Mouse (Mus musculus): Measurements from ENCODE around the gene Btbd6.
A peak's percentile ranks its signal among the peaks of the same experiment; 100 is the strongest.

The Btbd6 gene

DNA sequence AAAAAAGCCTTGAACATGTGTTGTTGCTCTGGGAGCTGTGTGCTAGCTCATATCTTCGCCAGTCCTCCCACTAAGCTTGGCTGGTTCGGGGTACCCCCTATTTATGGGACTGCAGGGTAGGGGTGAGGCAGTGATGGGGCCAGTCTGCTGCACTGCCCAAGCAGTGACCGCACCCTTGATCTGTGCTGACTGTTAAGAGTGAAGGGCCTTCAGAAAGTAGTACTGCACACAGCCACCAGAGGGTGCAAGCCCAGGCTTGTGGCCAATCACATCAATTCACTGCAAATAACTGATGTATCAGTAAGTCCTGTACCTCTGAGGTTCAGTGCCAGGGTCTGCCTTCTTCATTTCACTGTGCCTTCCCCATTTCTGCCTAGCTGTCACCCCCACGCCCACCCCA is 20.5 kb upstream of the Btbd6 start:
- peak; percentile 80 for DNase-seq (ENCODE audit: low spot score)

DNA sequence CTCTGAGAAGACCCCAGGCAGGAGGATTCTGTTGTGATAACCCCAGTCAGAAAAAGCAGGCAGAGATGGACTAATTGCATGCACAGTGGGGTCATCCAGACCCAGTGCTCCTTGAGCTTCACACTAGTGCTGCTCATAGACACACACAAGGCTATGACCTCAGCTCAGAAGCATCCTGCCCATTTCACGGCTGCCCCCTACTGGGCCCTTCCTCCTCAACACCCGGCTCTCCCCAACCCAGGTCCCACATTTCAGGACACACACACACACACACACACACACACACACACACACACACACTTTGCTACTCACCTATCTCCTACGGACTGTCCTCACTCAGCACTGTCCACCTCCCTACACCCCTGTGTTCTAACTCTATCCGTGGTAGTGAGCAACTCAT is 18.0 kb upstream of the Btbd6 start:
- DNase-seq (ENCODE audit: low spot score) = peak; percentile 58

DNA sequence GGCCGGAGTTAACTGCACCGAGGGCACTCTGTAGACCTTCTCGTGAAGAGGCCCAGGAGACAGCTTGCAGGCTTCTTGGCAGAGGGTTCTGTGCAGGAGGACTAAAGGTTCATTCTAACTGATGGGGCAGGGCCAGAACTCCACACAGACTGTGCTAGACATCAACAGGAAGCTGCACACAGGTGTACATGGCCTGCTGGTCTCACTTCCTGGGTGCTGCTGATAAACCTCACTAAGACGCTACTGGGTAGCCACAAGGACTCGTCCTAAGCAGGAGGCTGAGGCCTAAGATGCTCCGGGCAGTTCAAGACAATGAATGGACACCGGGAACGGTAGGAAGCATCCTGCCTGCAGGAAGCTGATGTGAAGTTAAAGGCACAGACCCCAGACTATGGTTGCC is 16.9 kb upstream of the Btbd6 start:
- no peak for DNase-seq (ENCODE audit: low spot score)

DNA sequence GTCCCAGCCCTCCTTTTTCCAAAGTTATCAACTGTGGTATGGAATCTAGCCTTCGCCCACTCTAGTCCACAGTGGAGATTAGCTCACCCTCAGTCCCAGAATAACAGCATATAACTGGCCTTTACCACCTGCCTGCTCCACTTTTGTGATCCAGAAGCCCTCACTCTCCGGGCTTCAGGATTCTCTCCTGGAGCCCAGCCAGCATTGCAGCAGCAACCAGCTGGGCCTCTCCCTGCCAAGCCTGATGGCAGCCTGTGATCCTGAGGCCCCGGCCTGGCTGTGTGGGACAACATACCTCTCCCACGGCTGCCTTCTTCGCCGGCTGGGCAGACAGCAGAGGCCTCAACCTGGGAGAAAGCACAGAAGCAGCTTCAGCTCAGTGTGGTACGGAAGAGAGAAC is 14.9 kb upstream of the Btbd6 start:
- DNase-seq (ENCODE audit: low spot score) = no peak

DNA sequence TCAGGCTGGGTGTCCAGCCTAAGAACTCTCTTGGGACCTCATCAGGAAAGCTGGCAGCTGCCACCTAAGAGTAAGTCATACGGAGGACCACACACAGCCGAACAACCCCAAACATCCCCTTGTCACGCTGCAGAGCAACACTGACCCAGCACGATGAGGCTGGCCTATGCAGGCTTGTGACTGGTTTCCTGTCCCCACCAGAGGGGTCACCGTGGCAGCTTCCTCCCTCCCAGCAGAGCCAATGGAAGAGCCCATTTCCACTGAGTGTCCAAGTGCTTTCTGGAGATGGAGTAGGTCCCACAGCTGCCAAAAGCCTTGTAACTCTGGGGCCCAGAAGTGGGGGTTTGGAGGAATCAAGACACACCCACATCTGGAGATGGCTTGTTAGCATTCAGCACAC is 14.4 kb upstream of the Btbd6 start:
- DNase-seq (ENCODE audit: low spot score) = no peak

DNA sequence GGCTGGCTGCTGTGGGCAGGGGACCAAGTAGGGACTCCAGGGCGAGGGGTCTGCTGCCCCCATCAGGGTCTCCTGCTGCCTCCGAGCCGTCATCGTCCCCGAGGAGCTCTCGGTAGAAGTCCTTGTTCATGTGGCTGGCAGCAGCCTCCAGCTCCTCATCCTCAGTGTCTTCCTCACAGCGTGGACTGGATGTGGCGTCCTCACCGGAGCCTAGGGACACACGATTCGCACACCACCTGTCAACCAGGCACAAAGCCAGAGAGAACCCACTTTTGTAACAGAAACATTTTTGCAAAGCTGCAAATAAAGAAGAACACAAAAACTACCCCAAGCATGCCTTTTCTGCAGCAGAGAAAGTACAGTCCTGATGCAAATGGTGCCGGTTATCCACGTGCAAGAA is 10.5 kb upstream of the Btbd6 start:
- no peak for DNase-seq (ENCODE audit: low spot score)

DNA sequence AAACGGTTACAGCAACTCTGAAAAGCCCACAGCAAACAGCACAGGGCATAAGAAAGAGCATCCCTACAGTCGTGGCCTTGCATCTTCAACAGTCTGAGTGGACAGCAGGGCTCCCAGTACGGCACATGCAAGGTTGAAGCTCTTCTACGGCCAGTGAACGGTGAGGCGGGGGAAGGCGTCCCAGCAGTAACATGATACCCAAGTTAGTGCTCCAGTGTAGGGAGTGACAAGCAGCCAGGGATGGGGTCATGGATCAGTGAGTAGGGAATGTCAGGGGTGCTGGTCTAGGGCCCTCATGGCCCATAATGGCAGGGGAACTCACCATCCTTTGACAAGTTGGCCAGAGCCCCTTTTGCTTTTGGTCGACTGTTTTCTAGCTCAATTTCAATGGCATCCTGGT is 7.3 kb upstream of the Btbd6 start:
- DNase-seq (ENCODE audit: low spot score) = no peak

DNA sequence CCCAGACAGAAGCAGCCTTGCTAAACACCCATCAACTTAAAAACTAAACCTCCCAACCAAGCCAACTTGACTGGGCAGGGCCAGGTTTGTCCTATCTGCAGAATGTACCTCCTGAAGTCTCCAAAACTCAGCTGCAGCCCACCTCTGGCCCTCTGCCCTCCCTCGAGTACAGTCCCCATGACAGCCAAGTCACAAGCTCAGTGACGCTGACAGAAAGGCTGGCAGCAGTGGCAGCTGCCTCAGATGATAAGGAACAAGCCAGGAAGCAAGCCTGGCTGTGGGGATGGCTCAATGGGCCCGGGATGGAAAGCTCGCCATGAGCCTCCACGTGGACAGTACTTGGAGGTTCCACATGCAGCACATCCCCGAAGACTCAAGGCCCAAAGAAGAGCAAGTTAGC is 6.7 kb upstream of the Btbd6 start:
- no peak for DNase-seq (ENCODE audit: low spot score)

DNA sequence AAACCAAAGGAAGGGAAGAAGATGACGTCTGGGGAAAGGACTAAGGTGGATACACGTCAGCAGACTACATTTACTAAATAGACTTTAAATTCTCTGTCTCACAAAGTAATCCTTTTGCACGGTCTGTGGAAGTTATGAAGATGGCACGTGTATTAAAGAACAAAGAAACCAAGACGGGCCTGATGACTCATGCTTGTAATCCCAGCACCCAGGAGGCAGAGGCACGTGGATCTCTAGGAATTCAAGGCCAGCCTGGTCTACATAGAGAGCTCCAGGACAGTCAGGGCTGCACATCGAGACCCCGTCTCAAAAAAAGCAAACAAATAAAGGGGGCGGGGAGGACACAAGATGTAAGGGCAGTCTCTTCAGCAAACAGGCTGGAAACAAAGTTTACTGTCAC is 1.5 kb upstream of the Btbd6 start:
- no peak for DNase-seq (ENCODE audit: low spot score)

DNA sequence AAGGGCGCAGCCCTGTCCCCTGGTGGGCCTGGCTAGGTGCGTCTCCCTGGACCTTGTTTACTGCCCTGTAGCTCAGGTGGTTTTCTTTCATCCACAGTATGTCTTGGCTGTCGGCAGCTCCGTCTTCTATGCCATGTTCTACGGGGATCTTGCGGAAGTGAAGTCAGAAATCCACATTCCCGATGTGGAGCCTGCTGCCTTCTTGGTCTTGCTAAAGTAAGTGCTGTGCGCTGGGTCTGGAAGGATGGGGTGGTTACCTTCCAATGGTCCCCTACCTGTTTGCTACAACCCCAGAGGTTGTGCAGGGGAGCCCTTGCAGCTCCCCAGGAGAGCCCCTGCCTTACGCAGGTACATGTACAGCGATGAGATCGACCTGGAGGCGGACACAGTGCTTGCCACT is 874 bp downstream of the Btbd6 start:
- no peak for DNase-seq (ENCODE audit: low spot score)

DNA sequence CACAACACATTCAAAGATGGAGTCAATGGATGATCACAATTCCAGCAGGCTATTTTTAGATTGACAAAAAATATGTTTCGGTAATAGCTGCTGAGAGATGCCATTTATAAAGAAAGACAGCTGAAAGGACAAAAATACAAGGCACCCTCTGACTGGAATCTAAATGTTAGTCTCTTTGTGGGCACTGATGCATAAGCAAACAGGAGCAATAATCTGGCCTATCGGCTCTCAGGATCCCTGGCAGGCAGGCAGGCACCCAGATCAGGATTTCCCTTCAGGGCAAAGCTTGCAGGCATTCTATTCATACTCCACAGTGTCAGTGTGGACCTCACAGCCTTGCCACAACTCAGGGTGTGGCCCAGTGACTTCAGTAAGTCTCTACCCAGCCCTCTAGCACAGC is 5.7 kb downstream of the Btbd6 start:
- DNase-seq (ENCODE audit: low spot score) = no peak

DNA sequence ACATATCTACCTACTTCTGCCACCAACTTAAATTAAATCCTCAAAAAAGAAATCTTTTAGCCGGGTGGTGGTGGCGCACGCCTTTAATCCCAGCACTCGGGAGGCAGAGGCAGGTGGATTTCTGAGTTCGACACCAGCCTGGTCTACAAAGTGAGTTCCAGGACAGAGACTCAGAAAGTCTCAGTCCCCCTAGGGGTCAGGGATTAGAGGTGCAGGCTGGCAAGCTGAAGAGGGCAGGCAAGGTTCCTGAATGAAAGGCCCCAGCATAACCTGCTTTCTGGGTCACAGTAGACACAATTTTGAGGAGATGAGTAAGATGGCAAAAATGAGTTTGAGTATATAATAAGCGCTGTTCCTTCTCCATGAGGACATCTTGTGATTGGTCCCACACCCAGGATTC is 9.1 kb downstream of the Btbd6 start:
- no peak for DNase-seq (ENCODE audit: low spot score)

DNA sequence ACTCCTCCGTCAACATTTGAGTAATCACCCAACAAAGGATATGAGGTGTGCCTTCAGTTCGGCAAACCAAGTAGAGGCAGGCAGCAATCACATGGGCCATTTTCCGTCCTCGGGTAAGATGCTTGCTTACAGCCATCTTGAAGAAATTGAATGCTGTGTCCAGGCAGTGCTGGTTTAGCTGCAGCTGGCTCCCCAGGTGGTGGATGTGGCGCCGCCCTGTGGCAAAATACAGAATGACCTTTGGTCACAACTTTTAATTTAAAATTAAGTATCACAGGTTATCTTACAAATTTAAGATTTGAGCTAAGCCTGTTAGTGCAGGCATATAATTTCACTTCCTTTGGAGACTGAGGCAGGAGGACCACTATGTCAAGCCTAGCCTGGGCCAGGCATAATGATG is 11.6 kb downstream of the Btbd6 start:
- peak; percentile 41 for DNase-seq (ENCODE audit: low spot score)

DNA sequence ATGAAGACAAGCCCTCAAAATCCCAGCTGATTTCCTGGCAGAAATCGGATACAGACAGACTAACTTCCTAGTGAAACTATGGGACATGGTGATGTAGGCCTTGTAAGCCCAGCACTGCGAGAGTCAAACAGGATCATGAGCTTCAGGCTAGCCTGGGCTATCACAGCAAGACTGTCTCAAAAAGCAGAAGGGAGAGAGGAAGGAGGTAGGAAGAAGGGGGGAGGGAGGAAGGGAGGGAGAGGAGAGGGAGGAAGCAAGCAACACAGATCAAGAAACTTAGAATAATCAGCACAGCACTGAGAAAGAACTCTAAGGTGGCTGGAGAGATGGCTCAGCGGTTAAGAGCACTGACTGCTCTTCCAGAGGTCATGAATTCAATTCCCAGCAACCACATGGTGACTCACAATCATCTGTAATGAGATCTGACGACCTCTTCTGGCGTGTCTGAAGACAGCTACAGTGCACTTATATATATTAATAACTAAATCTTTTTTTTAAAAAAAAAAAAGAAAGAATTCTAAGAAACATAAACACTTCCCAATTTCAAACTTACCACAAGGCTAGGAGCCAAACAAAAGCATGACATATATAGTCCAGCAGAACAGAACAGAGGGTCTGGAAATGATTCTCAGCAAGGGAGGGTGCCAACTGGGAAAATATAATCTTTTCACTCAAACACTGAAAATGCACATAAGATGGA is 14.6 kb downstream of the Btbd6 start:
- no peak for DNase-seq (ENCODE audit: low spot score)

DNA sequence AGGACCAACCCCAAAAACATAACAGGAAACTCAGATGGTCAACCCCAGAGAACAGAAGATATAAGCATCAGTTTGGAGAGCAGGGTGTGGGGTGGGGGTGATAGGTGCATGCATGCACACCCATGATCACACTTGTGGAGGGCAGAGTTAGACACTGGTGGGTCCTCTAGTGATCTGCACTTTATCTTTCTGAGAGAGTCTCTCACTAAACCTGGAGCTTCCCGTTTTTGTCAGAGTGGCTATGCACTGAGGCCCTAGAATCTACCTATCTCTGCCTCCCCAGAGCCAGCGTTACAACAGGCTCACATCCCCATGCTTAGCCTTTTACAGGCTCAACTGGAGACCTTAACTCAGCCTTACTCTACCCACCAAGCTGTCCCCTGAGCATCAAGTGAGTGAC is 15.2 kb downstream of the Btbd6 start:
- no peak for DNase-seq (ENCODE audit: low spot score)

DNA sequence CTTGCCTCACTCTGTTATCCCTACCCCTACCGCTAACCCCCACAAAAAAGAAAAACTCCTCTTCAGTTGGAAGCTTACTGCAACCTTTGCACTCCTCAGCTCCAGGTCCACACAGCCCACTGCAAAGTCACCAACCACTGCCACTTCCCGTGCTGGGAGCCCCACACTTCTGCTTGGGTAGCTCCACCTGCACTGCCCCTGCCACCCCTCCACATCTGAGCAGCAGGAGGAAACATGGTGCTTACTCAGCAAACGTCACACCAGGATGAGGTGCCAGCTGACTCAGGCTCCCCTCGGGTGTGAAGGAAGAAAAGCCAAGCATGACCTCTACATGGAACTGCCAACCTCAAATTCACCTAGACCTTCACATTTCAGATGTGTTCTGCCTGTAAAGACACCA is 17.9 kb downstream of the Btbd6 start:
- no peak for DNase-seq (ENCODE audit: low spot score)

DNA sequence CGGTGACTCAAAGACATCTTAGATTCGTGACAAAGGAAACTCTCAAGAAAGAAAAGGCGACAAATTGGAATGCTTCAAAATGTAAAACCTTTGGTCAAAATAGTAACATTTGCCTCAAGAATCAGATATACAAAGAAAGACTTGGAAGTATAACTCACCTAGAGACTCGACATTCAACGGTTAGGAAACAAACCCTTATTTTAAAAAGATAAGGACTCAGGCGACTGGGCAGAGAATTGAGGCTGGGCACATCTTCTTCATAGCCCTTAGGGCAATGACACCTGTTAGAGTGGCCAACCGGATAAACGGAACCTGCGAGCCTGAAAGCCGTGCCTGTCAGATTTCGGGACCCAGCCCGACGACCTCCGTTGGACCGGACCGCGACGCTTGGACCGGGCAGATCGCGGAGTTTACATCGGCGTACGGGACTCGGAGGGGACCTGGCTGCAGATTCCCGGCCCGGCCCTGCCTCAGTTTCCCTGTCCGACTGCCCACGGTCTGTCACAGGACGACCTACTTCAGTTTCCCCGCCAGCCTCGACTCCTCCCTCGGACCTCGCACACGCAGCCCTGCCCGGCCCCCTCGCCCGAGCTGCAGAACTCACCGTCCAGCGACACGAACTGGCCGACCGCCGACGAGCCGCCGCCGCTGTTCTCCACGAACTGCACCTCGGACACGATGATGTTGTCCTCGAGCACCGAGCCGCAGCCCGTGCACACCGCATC is 23.4 kb downstream of the Btbd6 start:
- no peak for DNase-seq (ENCODE audit: low spot score)

DNA sequence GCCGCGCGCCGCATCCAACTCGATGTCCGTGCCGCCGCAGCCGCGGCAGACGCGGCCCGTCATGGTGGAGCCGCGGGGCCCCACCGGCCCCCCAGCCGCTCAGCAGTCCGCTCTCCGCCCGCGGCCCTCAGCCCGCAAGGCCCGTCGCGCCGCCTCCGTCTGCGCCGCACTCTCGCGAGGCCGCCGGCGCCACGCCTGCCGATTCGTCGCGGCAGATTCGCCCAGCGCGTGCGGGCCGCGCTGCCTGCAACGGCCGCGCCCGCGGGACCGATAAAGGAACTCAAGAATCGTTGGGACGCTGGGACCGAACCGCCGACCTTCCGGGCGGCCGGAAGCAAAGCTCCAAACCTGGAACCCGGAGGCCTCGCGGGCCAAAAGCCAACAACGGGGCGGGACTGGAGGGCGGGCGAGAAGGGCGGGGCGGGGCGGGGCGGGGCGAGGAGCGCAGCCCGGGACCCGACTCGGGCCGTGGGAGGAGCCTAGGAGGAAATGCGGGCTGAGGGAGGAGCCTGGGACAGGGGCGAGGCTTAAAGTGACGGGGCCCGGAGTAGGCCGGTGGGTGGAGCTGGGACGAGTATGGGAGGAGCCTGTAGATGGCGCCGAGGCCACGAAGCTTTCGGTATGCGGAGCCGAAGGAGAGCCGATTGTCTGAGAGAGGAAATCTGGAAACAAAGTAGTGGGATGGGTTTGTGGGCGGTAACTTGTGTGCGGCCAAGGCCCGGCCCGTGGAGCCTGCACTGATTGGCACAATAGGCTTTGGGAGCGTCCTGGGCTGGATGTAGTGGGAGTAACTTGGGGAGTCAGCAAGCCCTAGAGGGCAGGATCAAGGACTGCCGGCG is 24.2 kb downstream of the Btbd6 start, which contains the start of gene Brf1:
TSS of gene Brf1 (minus strand) at position 411 of the 839 bp plus-strand sequence.
- DNase-seq (ENCODE audit: low spot score) = peak; percentile 98

DNA sequence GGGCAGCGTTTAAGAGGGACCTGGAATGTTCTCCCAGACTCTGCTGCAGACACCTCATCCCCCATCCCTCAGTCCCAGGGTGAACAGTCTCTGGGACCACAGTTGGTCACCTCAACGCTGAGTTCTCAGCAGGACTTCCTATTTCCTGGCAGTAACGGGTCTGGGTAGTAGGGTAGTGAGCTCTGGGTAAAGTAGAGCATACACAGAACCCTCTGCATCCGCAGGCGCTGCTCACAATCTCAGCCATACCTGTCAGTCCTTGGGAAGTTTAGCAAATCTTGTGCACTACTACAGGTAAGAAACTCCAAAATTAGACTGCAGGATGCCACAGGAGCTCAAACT is 24.8 kb downstream of the Btbd6 start:
- DNase-seq (ENCODE audit: low spot score) = no peak

DNA sequence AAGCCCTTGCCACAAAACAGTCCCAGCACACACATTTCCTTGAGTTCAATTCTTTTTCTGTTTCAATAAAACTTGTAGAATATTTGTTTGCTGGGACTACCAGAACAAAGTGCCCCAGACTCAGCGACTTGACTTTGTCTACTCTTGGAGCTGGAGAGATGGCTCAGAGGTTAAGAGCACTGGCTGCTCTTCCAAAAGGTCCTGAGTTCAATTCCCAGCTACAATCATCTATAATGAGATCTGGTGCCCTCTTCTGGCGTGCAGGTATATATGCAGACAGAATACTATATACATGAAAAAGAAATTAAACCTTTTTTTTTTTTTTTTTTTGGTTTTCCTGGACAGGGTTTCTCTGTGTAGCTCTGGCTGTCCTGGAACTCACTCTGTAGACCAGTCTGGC is 26.4 kb downstream of the Btbd6 start:
- no peak for DNase-seq (ENCODE audit: low spot score)

DNA sequence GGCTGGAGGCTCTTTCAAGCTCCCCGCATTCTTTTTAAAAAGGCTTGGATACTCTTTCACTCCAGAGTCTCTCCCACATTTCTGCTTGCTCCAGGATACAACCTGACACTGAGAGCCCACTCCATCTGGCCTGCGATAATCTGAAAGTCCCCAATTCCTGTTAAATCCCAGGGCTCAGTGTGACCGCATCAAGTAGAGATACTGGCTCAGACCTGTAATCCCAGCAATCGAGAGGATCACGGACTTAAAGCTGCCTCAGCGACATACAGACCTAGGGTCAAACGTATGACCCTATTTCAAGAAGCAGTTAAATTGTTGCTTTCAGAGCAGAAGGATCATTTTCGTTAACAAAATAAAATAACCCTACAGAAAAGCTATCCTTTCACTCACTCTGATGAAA is 27.7 kb downstream of the Btbd6 start:
- DNase-seq (ENCODE audit: low spot score) = no peak

DNA sequence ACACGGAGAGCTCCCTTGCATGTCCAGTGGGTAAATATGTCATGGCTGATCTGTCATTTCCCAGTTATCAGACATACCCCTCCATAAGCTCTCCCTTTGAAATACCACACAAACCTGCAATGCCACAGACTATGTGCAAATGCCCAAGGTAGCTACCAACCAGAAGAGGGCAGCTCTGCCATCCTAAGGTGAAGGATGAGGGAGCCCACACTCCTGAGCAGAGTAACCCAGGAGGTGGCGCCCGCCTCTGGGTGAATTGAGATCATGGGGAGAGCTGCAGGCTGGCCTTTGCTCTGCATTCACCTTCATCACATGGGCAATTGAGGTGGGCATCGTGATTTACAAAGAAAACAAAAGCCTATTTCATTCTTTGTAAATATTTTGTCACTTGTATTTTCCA is 28.7 kb downstream of the Btbd6 start:
- peak; percentile 79 for DNase-seq (ENCODE audit: low spot score)

DNA sequence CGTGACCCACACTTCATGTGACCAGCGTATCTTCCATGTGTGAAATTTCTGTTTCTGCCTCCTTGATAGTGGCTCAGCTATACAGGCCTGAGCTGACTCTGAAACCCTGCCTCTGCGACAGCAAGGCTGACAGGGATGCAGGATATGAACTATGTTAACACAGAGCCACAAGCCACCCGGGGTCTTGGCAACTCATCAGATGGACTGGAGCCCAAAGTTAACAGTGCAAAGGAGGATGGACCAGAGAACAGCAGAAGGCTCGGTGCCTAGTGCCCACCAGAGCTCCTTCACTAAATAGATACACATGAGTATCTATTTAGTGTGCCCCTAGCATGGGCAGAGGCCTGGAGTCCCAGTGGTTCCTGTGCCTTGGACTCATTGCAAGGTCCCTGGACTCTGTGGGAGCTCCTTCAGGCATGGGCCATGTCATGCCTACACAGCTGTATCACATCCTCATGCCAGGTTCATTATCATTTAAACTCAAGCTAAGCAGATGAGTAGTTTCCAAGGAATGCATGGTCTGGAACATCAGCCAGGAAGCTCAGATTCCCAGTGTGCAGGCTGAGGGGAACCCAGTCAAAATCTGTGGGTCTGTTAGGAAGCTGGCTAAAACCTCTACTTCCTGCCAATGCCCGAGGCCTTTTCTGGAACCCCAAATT is 35.5 kb downstream of the Btbd6 start:
- DNase-seq (ENCODE audit: low spot score) = peak; percentile 26

Data from urinary bladder, postnatal 14 days (tissue).